Mouse (Mus musculus) heart, postnatal 0 days (tissue): ENCODE measurements around the gene Disp1.

ENCODE experiments used
- CTCF ChIP-seq: IDR thresholded peaks from 2 replicates; pipeline ENCODE4 v1.5.1; 2016; ENCODE audit warnings: antibody characterized with exemption, control low read depth, low read depth
- EP300 ChIP-seq: IDR thresholded peaks from 2 replicates; pipeline ENCODE4 v1.6.1; 2016; ENCODE audit warnings: antibody characterized with exemption, low read depth

DNA sequence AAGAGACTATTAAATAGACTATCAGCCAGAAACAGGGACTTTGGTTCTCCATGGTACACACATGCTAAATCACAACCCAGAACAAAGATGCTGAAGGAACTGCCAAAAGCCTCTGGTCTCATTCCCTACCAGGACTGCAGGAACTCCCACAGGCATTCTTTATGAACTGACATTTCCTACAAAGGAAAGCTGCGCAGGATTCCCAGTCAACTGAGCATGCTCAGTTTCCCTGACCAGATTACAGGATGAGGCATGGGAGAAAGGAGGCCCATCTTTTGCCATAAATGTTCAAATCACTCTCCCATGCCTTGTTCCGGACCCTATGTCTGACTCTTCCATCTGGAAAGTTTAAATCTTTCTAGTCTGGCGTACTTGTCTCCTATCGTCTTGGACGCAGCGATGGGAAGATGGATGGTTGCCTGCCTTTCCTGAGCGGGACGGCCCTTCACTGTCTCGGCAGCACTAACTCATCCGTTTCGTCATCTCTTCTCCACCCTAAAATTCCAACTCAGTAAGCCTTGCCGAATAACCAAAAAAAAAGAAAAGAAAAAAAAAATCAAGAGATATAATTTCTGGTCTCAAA, 100.9 kb downstream of the Disp1 start:
- TF ChIP-seq CTCF (no peak), EP300 (no peak)
